Mouse (Mus musculus) neural tube, embryonic 10.5 days (tissue): ENCODE data around the gene Mafk.
A peak's percentile ranks its signal among the peaks of the same experiment; 100 is the strongest.

ENCODE experiments used
- DNase-seq: peaks from one replicate; pipeline ENCODE4 v3.0.0-alpha.2; 2017; ENCODE audit warnings: low spot score; ENCODE audit errors: extremely low spot score

Mafk gene

GRCm38 (mm10) chr5:139817292-139817691 is 26.0 kb downstream of the Mafk start:
- DNase-seq: no peak

GRCm38 (mm10) chr5:139818056-139818455 is 26.7 kb downstream of the Mafk start:
- DNase-seq: no peak

GRCm38 (mm10) chr5:139818801-139819200 is 27.5 kb downstream of the Mafk start:
- no peak for DNase-seq

- no peak for DNase-seq
Measured at GRCm38 (mm10) chr5:139819538-139820181, 28.3 kb downstream of the Mafk start, which contains the start of gene Tmem184a. Gene Tmem184a (minus strand): TSS chr5:139819917.

- DNase-seq: no peak
Measured at GRCm38 (mm10) chr5:139821466-139822459, 30.4 kb downstream of the Mafk start.

GRCm38 (mm10) chr5:139824531-139824930 is 33.2 kb downstream of the Mafk start:
- no peak for DNase-seq

- DNase-seq: no peak
Measured at GRCm38 (mm10) chr5:139825947-139826346, 34.6 kb downstream of the Mafk start.

GRCm38 (mm10) chr5:139826357-139827055 is 35.2 kb downstream of the Mafk start, which contains the start of the genes Gm26938 and Psmg3:
Gene Gm26938 (minus strand): TSS chr5:139826407.
Gene Psmg3 (minus strand): TSS chr5:139826885.
- peak; percentile 98 for DNase-seq

GRCm38 (mm10) chr5:139827593-139827992 is 36.3 kb downstream of the Mafk start:
- DNase-seq: no peak

- no peak for DNase-seq
Measured at GRCm38 (mm10) chr5:139829384-139829783, 38.1 kb downstream of the Mafk start.

GRCm38 (mm10) chr5:139830734-139831133 is 39.4 kb downstream of the Mafk start:
- DNase-seq: no peak

GRCm38 (mm10) chr5:139832125-139832524 is 40.8 kb downstream of the Mafk start:
- DNase-seq: no peak

GRCm38 (mm10) chr5:139835706-139836105 is 44.4 kb downstream of the Mafk start:
- no peak for DNase-seq

- peak; percentile 79 for DNase-seq
Measured at GRCm38 (mm10) chr5:139838476-139838892, 47.2 kb downstream of the Mafk start.

GRCm38 (mm10) chr5:139839142-139839541 is 47.8 kb downstream of the Mafk start:
- peak; percentile 19 for DNase-seq

GRCm38 (mm10) chr5:139849626-139850320 is 58.5 kb downstream of the Mafk start:
- DNase-seq: no peak
